Mouse (Mus musculus): ENCODE measurements around the gene Tpst2. TPM values are rescaled to one million over a fixed set of nuclear protein-coding genes. Genes with fewer than 3 reads are reported as not detected.

Gene Tpst2
- polyA plus RNA-seq, 1 experiment from 2014 or later: 29.0 TPM

DNA sequence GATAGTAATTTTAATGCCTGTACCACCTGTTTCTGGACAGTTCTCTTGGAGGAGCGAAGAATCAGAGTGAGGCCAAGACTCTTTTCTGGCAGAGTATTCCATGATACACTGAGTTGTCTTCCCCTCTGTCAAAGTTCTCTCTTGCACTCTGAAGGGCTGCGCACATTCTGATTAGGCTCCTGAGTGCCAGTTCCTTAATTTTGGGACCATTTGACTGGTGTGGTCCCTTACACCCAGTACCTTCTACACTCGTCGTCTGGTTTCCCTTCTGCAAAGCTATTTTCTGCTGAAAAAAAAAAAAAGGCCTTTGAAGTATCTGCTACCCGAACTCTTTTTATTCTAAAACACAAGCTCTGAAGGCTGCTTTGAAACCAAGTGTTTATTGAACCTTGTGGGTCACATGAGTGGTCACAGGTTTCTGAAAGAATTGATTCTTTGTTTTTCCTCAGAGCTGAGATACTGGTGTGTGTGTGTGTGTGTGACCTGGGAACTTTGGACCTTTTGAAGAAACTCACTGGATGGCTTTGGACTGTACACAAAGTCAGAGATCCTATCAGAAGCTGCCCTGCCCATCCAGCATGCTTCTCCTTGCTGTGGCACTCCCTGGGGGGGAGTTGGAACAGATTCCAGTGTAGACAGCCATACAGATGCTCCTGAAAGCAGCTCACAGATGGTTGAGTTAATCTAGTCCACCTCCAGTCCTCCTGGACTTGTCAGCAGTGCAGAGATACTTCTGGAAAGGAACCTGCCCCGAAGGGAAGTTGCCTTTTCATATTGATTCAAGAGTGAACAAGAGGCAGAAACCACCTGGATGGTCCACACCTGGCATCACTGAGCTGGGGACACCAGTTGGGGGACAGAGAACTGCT lies 67.8 kb downstream of the Tpst2 start:
- H3K27ac ChIP-seq: no peak overlapping the region
- DNase-seq (ENCODE audit: low spot score): no peak
- WGBS: 76% methylated on average over 6 of the region's 6 CpGs
- peaks cover 37% of the 10 kb centered on the region; the same call in 1 of the 2 replicates for H3K4me1 ChIP-seq (replicated peaks; ENCODE audit: control insufficient read depth, insufficient read depth, low read length)
- no peaks in the 10 kb centered on the region for H3K27me3 ChIP-seq (ENCODE audit: control insufficient read depth, insufficient read depth, low read length)
- H3K4me2 ChIP-seq (replicated peaks): no peak overlapping the region
- 0 out of 2 replicates have a peak overlapping the region, but pooled peaks have one; percentile 16 for H3K9ac ChIP-seq
- no peak overlapping the region for H3K4me3 ChIP-seq (replicated peaks; ENCODE audit: low read length)
- H3K36me3 ChIP-seq (replicated peaks; ENCODE audit: control insufficient read depth, insufficient read depth): peaks cover 40% of the 10 kb centered on the region
- H3K9me3 ChIP-seq (ENCODE audit: control insufficient read depth, low read length): no peaks in the 10 kb centered on the region
- ATAC-seq (ENCODE audit: low FRiP score): no peak

- H3K27ac ChIP-seq: no peak overlapping the region
- H3K4me1 ChIP-seq (replicated peaks; ENCODE audit: control insufficient read depth, insufficient read depth, low read length): peaks cover 37% of the 10 kb centered on the region; the same call in 1 of the 2 replicates
- H3K9ac ChIP-seq: 0 out of 2 replicates have a peak overlapping the region, but pooled peaks have one; percentile 16
- H3K36me3 ChIP-seq (replicated peaks; ENCODE audit: control insufficient read depth, insufficient read depth): peaks cover 54% of the 10 kb centered on the region
- no peak for DNase-seq (ENCODE audit: low spot score)
- H3K4me3 ChIP-seq (replicated peaks; ENCODE audit: low read length): no peak overlapping the region
- ATAC-seq (ENCODE audit: low FRiP score): no peak
- H3K9me3 ChIP-seq (ENCODE audit: control insufficient read depth, low read length): no peaks in the 10 kb centered on the region
- 84% methylated on average over 16 of the region's 16 CpGs for WGBS
- no peaks in the 10 kb centered on the region for H3K27me3 ChIP-seq (ENCODE audit: control insufficient read depth, insufficient read depth, low read length)
- no peak overlapping the region; the same call in 1 of the 2 replicates for H3K4me2 ChIP-seq (replicated peaks)
These were observed 69.9 kb downstream of the Tpst2 start for GRCm38 (mm10) chr5:112346211-112346965.

DNA sequence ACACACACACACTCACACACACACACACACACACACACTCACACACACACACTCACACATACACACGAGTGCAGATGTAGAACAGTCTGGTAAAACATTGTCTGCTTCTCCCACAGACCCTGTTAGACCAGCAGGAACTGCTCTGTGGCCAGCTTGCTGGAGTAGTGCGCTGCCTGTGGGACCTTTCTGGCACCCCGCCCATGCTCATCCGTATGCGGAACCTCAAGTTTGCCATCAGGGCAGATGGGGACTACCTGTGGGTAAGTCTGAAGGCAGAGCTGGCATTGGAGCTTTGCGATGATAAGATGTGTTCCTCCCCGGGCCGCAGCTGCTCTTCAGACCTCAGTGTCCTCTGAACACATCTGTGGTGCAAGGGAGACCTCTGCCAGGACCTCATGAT lies 72.7 kb downstream of the Tpst2 start:
- Histone ChIP-seq H3K9ac (no peak overlapping the region), H3K36me3 (replicated peaks; ENCODE audit: control insufficient read depth, insufficient read depth) (peaks cover 80% of the 10 kb centered on the region), H3K4me3 (replicated peaks; ENCODE audit: low read length) (no peak overlapping the region), H3K4me1 (replicated peaks; ENCODE audit: control insufficient read depth, insufficient read depth, low read length) (peaks cover 20% of the 10 kb centered on the region; the same call in 1 of the 2 replicates), H3K9me3 (ENCODE audit: control insufficient read depth, low read length) (no peaks in the 10 kb centered on the region), H3K4me2 (replicated peaks) (no peak overlapping the region), H3K27ac (no peak overlapping the region), H3K27me3 (ENCODE audit: control insufficient read depth, insufficient read depth, low read length) (no peaks in the 10 kb centered on the region)
- 86% methylated on average over 8 of the region's 8 CpGs for WGBS
- ATAC-seq (ENCODE audit: low FRiP score) (no peak), DNase-seq (ENCODE audit: low spot score) (no peak)

DNA sequence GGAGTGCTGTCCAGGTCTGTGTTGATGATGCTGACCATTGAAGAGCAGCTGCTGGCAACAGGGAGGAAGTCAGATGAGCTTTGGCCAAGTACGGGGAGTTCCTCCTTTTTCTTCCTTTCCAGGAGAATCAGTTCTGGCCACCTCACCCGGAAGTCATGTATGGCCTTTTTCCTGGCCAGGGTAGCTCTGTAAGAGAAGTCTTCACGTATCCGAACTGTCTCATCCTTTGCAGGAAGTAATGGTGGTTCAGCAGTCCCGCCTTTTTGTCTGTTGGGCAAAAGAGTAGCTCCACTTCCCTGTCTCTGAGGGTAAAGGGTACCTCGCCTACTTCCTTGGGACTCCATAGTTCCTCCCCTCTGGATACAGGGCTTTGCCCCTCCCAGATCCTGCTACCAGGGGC lies 79.0 kb downstream of the Tpst2 start:
- H3K4me1 ChIP-seq (replicated peaks; ENCODE audit: control insufficient read depth, insufficient read depth, low read length): no peaks in the 10 kb centered on the region
- WGBS: 94% methylated on average over 6 of the region's 6 CpGs
- ATAC-seq (ENCODE audit: low FRiP score) (no peak), DNase-seq (ENCODE audit: low spot score) (no peak)
- no peak overlapping the region for H3K4me3 ChIP-seq (replicated peaks; ENCODE audit: low read length)
- H3K4me2 ChIP-seq (replicated peaks): no peak overlapping the region
- H3K9ac ChIP-seq: no peak overlapping the region
- no peaks in the 10 kb centered on the region for H3K9me3 ChIP-seq (ENCODE audit: control insufficient read depth, low read length)
- H3K27me3 ChIP-seq (ENCODE audit: control insufficient read depth, insufficient read depth, low read length): no peaks in the 10 kb centered on the region
- H3K27ac ChIP-seq: no peak overlapping the region
- H3K36me3 ChIP-seq (replicated peaks; ENCODE audit: control insufficient read depth, insufficient read depth): peaks cover 69% of the 10 kb centered on the region

DNA sequence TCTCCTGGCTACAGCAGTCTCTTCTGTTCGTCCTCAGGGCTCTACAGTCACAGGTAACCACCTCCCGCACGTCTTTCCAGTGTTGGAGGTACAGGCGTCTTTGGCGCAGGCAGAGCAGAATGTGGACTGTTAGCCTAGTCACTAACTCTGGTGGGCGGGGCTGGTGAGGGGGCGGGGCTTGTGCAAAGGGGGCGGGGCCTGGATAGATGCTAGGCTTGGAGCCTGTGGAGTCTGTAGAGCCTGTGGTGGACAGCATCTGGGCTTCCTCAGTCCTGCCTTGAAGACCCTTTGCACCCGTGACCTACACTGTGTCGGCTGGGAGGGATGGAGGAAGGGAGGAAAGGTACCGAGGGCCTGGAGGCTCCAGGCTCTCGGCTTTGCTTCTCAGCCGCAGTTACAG lies 79.4 kb downstream of the Tpst2 start, which contains the start of gene Gm6583:
Gene Gm6583 (minus strand): TSS at position 124 of the 400 bp plus-strand sequence.
- DNase-seq (ENCODE audit: low spot score) (no peak), ATAC-seq (ENCODE audit: low FRiP score) (no peak)
- WGBS: 67% methylated on average over 13 of the region's 13 CpGs
- Histone ChIP-seq H3K9me3 (ENCODE audit: control insufficient read depth, low read length) (no peaks in the 10 kb centered on the region), H3K4me1 (replicated peaks; ENCODE audit: control insufficient read depth, insufficient read depth, low read length) (no peaks in the 10 kb centered on the region), H3K27ac (no peak within 1 kb of the TSS), H3K27me3 (ENCODE audit: control insufficient read depth, insufficient read depth, low read length) (no peaks in the 10 kb centered on the region), H3K9ac (no peak within 1 kb of the TSS), H3K4me2 (replicated peaks) (no peak within 1 kb of the TSS), H3K36me3 (replicated peaks; ENCODE audit: control insufficient read depth, insufficient read depth) (peaks cover 65% of the 10 kb centered on the region), H3K4me3 (replicated peaks; ENCODE audit: low read length) (no peak within 1 kb of the TSS)

DNA sequence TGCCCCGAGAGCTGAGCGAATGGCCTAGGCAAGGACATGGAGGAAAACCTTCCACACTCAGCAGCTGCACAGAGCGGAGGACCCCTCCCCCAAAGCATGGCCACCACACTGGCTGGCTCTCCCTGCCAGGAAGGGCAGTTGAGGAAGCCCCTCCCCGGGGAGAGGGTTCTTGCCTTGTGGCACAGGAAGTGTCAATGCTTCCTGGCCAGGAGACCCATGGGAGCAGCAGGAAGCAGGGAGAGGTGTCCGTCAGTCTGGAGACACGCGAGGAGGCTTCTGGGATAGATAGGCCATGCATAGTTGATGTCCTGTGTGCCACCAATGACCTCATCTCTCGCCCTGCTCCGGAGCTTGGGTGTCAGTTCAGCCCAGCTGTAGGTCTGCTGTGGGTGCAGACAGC lies 79.8 kb downstream of the Tpst2 start:
- peaks cover 60% of the 10 kb centered on the region for H3K36me3 ChIP-seq (replicated peaks; ENCODE audit: control insufficient read depth, insufficient read depth)
- no peak overlapping the region for H3K9ac ChIP-seq
- H3K4me1 ChIP-seq (replicated peaks; ENCODE audit: control insufficient read depth, insufficient read depth, low read length): no peaks in the 10 kb centered on the region
- no peak overlapping the region for H3K27ac ChIP-seq
- H3K4me3 ChIP-seq (replicated peaks; ENCODE audit: low read length): no peak overlapping the region
- no peak overlapping the region for H3K4me2 ChIP-seq (replicated peaks)
- DNase-seq (ENCODE audit: low spot score) (no peak), ATAC-seq (ENCODE audit: low FRiP score) (no peak)
- 89% methylated on average over 9 of the region's 9 CpGs for WGBS
- H3K27me3 ChIP-seq (ENCODE audit: control insufficient read depth, insufficient read depth, low read length): no peaks in the 10 kb centered on the region
- H3K9me3 ChIP-seq (ENCODE audit: control insufficient read depth, low read length): no peaks in the 10 kb centered on the region

GRCm38 (mm10) chr5:112359520-112359919 lies 83.0 kb downstream of the Tpst2 start:
- H3K4me2 ChIP-seq (replicated peaks): no peak overlapping the region
- H3K36me3 ChIP-seq (replicated peaks; ENCODE audit: control insufficient read depth, insufficient read depth): peaks cover 56% of the 10 kb centered on the region
- no peak overlapping the region for H3K9ac ChIP-seq
- no peaks in the 10 kb centered on the region for H3K27me3 ChIP-seq (ENCODE audit: control insufficient read depth, insufficient read depth, low read length)
- no peaks in the 10 kb centered on the region for H3K4me1 ChIP-seq (replicated peaks; ENCODE audit: control insufficient read depth, insufficient read depth, low read length)
- ATAC-seq (ENCODE audit: low FRiP score) (no peak), DNase-seq (ENCODE audit: low spot score) (no peak)
- H3K9me3 ChIP-seq (ENCODE audit: control insufficient read depth, low read length): no peaks in the 10 kb centered on the region
- H3K27ac ChIP-seq: no peak overlapping the region
- 94% methylated on average over 4 of the region's 4 CpGs for WGBS
- H3K4me3 ChIP-seq (replicated peaks; ENCODE audit: low read length): no peak overlapping the region

DNA sequence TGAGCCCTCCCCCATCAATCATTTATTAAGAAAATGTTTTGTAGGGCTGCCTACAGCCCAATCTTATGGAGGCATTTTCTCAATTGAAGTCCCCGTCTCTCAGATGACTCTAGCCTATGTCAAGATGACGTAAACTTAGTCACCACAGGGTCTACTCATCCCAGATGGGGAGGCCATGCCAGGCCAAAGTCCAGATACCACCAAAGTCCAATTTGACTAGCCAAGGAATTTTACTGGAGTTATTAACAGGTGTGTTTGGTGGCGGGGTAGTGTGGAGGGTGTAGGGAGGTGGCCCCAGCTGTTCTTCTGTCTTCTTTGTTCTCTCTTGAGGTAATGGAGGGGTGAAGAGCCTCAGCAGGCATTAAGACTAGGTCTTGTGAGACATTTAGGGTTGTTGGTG lies 83.6 kb downstream of the Tpst2 start:
- no peak overlapping the region for H3K4me2 ChIP-seq (replicated peaks)
- no peak overlapping the region for H3K9ac ChIP-seq
- ATAC-seq (ENCODE audit: low FRiP score) (no peak), DNase-seq (ENCODE audit: low spot score) (no peak)
- H3K36me3 ChIP-seq (replicated peaks; ENCODE audit: control insufficient read depth, insufficient read depth): peaks cover 56% of the 10 kb centered on the region
- no peaks in the 10 kb centered on the region for H3K4me1 ChIP-seq (replicated peaks; ENCODE audit: control insufficient read depth, insufficient read depth, low read length)
- no peaks in the 10 kb centered on the region for H3K9me3 ChIP-seq (ENCODE audit: control insufficient read depth, low read length)
- H3K27me3 ChIP-seq (ENCODE audit: control insufficient read depth, insufficient read depth, low read length): no peaks in the 10 kb centered on the region
- no peak overlapping the region for H3K27ac ChIP-seq
- WGBS: 96% methylated on average over 3 of the region's 3 CpGs
- no peak overlapping the region for H3K4me3 ChIP-seq (replicated peaks; ENCODE audit: low read length)

DNA sequence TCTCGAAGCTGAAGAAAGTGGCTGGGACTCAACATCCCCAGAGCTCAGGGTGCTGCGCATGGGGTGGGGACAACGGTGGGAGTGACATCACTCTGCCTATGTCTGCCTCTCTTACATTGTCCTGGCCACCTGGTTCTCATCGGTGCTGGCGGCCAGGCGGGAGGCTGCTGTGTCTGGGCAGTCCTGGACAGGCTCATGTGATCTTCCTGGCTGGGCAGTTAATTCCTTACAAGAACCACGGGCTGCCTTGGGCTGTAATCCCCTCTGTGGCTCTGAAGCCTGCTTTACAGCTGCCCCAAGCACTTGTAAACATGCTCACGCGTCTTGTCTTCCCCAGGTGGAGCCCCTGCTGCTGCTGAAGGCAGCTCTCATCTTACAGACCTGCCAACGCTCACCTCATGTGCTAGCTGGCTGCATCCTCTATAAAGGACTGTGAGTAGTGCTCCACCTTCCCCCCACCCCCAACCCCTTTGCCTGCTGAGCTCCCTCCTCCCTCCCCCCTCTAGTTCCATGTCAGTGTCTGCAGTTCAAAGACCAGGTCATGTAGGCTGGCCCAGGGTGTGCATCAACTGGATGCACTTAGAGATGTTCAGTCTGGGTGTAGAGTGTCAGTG lies 87.8 kb downstream of the Tpst2 start:
- no peaks in the 10 kb centered on the region for H3K9me3 ChIP-seq (ENCODE audit: control insufficient read depth, low read length)
- H3K27ac ChIP-seq: no peak overlapping the region
- no peak for ATAC-seq (ENCODE audit: low FRiP score)
- peaks cover 46% of the 10 kb centered on the region for H3K36me3 ChIP-seq (replicated peaks; ENCODE audit: control insufficient read depth, insufficient read depth)
- no peak for DNase-seq (ENCODE audit: low spot score)
- H3K4me3 ChIP-seq (replicated peaks; ENCODE audit: low read length): no peak overlapping the region
- H3K27me3 ChIP-seq (ENCODE audit: control insufficient read depth, insufficient read depth, low read length): no peaks in the 10 kb centered on the region
- H3K9ac ChIP-seq: no peak overlapping the region
- H3K4me2 ChIP-seq (replicated peaks): no peak overlapping the region
- 0 out of 2 replicates have a peak, but pooled peaks cover 2% of the 10 kb centered on the region for H3K4me1 ChIP-seq (replicated peaks; ENCODE audit: control insufficient read depth, insufficient read depth, low read length)
- WGBS: 85% methylated on average over 10 of the region's 10 CpGs

Data from hindbrain, embryonic 14.5 days (tissue).